Mouse (Mus musculus) heart, adult 2 months (tissue): ENCODE data around the gene Btbd9.

Experiments used
- CTCF ChIP-seq: fragments of 200-600 bp; IDR thresholded peaks from 2 replicates; pipeline ENCODE4 v1.8.1; 2022; ENCODE audit warnings: antibody characterized with exemption, mild to moderate bottlenecking, moderate library complexity
- POLR2A ChIP-seq: fragments of 200-500 bp; IDR thresholded peaks from 2 replicates; pipeline ENCODE4 v1.6.1; 2011; ENCODE audit warnings: mild to moderate bottlenecking, low read depth, low read length, control low read depth; ENCODE audit not compliant: insufficient read depth

GRCm38 (mm10) chr17:30509646-30510045 is 66.6 kb downstream of the Btbd9 start:
- TF ChIP-seq CTCF (no peak), POLR2A (no peak)
